Mouse (Mus musculus) heart, adult 18-20 months (tissue): ENCODE results near the gene Golph3. TPM values are rescaled to one million over a fixed set of nuclear protein-coding genes. Genes with fewer than 3 reads are reported as not detected.

ENCODE experiments used
- DNase-seq, 2 experiments: peaks; one replicate each; pipeline ENCODE4 v3.0.0; 2021 to 2022; ENCODE audit warnings: mixed read lengths in 1 of 2
- long read RNA-seq, 2 experiments: library from polyadenylated mRNA; stranded (forward); transcript quantifications; one replicate each; pipeline ENCODE4 v2.0.0; 2021
- total RNA-seq, 2 experiments: library from RNA; stranded (reverse); gene quantifications; 2 replicates each; pipeline ENCODE4 v1.2.3; 2021

Gene Golph3
- 10 to 100 TPM; 82.6 to 93.4 TPM for total RNA-seq
- long read RNA-seq, experiment 1, transcript Golph3-201 (4 exons, 2,652 nt), result major isoform, 36 of 46 reads
- long read RNA-seq, experiment 1, transcript Golph3-204 (4 exons, 912 nt), result minor isoform, 5 of 46 reads
- long read RNA-seq, experiment 1, partial matches to known transcripts, result 2 of 46 reads
- long read RNA-seq, experiment 1, other reads (novel, unspliced or antisense), result 1 of 46 reads
- long read RNA-seq, experiment 2, transcript Golph3-201 (4 exons, 2,652 nt), result major isoform, 18 of 28 reads
- long read RNA-seq, experiment 2, partial matches to known transcripts, result 0 of 28 reads
- long read RNA-seq, experiment 2, other reads (novel, unspliced or antisense), result 5 of 28 reads

GRCm38 (mm10) chr15:12321091-12321787 lies at the start of gene Golph3:
Golph3 (plus strand) TSS chr15:12321450.
- DNase-seq, result peak; percentile 95

- no peak for DNase-seq
Observed at GRCm38 (mm10) chr15:12273325-12274052, 47.8 kb upstream of the Golph3 start.

GRCm38 (mm10) chr15:12274053-12274769 lies 47.0 kb upstream of the Golph3 start:
- no peak for DNase-seq

GRCm38 (mm10) chr15:12275091-12275623 lies 46.1 kb upstream of the Golph3 start:
- no peak for DNase-seq

GRCm38 (mm10) chr15:12279816-12280215 lies 41.4 kb upstream of the Golph3 start:
- no peak for DNase-seq

- DNase-seq, result peak in 1 of 2 experiments; percentile 32
Observed at GRCm38 (mm10) chr15:12284794-12285534, 36.3 kb upstream of the Golph3 start.

- DNase-seq, result peak in 1 of 2 experiments; percentile 9
Observed at GRCm38 (mm10) chr15:12285535-12285809, 35.8 kb upstream of the Golph3 start.

DNA sequence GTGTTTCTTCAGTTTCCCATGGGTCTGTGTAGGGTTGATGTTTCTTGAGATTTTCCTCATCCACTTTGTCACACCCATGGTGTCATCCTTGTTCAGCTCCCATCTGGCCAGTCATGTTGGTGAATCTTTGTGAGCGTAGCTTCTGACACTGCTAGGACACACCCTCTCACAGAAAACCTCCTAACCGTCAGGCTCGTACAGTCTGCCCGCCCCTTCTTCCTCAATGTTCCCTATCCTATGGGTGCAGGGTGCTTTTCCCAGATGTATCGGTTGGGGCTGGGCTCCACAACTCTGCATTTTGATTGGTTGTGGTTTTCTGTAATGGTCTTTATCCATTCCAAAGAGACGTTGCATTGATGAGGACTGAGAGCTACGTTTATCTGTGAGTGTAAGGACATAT lies 30.9 kb upstream of the Golph3 start:
- no peak for DNase-seq

- DNase-seq, result no peak
Observed at GRCm38 (mm10) chr15:12291757-12292156, 29.5 kb upstream of the Golph3 start.

DNA sequence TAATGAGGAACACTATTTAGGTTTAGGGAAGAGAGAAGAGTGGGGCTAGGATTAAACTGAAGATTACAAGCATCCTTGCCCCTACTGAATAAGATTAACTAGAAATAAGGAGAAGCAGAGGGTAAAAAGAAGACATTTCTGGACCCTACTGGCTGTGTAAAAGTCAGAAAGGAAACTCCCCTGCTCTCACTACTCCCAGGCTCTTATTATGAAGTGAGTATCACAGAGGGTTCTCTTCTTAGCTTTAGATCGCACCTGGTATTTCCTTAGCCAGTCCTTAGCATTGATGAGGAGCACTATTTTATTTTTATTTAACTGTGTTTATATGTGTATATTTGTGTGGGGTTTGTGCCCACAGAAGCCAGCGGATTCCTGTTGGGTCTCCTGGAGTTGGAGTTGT lies 25.0 kb upstream of the Golph3 start:
- DNase-seq, result no peak

DNA sequence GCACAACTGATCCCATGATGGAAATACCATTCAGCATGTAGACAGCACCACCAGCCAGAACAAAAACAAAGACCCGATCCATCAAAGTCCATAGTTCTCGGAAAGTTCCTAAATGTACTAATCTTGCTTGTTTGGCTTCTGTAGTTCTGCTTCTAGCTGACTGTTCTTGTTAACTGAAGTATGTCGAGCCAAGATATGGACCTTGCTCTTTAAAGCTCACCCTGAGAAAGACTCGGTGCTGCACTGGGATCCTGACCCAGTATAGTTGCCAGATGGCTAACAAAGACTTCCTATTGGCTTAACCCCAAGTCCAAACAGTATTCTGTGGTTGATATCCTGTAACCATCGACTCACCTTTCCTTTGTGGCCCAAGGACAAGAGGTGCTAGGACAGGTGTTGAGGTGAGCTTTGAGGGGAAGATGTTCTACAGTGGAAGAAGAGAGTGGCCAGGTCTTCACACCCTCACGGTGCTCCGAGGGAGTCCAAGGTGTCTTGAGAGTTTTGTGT lies 23.0 kb upstream of the Golph3 start:
- DNase-seq, result no peak

DNA sequence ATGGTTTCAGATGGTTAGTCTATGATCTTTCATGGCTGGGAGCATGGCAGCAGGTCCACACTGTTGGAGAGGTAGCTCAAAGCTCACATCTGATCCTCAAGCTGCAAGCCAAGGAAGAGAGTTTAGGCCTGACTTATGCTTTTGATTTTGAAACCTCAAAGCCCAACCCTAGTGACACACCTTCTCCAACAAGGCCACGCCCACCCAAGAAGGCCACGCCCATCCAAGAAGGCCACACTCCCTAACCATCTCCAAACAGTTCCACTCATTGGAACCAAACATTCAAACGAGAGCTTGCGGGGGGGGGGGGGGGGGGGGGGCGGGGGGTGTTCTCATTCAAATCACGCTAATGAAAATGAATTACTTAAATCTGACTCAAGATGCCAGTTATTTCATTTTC lies 19.5 kb upstream of the Golph3 start:
- DNase-seq, result no peak

DNA sequence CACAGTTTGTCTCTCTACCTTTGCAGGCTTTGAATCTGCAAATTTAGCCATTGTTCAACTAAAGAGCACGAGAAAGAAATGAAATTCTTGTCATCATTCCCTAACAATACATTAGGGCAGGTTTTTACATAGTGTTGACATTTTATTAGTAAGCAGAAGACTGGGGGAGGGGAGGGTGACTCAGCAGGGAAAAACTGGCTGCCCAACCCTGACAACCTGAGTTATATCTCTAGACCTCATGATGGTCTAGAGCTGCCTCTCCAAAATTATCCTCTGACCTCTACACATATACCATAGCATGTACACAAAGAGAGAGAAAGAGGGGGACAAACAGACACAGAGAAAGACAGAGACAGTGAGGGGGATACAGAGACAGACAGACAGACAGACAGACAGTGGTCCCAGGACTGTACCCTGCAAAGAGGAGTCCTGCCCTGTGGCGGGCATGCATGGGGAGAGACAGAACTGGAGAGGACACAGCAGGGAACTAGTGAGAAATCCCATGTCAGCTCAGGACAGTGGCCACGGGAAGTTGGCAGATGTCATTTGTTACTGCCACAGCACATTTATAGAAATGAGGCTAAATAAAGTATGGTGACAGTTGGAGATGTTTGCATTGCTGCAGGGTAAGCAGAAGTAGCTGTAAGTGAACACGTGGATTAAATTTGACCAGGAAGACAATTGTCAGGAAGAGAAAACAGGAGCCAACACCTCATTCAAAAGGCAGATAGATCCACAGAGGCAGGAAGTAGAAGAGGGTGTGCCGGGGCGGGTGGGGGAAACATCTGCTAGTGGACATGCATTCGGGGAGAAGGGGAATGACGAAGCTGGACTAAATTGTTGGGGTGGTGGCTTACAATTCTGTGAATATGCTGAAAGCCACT lies 14.8 kb upstream of the Golph3 start:
- DNase-seq, result peak; percentile 47 to 55

GRCm38 (mm10) chr15:12307114-12307513 lies 14.1 kb upstream of the Golph3 start:
- no peak for DNase-seq

DNA sequence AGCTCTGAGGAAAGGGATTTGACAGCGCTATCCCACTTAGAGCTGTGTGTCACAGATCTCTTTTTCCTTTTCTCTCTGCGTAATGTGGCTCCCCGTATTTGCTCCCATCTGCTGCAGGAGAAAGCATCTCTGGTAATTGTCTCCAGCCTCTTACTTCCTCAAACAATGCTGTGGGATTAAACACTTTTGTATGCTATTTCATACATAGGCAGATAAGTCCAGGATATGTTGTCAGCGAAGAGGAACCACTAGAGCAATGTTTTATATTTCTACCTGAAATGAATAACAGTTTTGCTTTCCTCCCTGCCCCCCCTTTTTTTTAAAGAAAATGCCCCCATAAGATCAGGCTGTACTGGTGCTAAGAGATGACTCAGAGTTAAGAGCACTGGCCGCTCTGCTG lies 12.7 kb upstream of the Golph3 start:
- no peak for DNase-seq

DNA sequence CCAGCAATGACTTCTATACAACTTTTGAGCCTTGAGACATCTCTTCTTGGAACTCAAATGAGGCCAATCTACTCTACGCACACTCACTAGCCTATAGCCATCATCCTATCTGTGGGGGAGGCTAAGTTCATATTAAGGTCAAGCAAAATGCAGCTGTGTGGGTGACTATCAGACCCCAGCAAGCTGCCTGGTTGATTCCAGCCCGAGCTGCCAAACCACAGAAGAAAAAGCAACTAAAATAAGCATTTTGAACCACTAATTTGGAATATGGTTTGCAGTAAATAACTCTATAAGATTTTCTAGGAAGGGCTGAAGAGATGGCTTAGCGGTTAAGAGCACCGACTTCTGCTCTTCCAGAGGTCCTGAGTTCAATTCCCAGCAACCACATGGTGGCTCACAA lies 10.6 kb upstream of the Golph3 start:
- no peak for DNase-seq

DNA sequence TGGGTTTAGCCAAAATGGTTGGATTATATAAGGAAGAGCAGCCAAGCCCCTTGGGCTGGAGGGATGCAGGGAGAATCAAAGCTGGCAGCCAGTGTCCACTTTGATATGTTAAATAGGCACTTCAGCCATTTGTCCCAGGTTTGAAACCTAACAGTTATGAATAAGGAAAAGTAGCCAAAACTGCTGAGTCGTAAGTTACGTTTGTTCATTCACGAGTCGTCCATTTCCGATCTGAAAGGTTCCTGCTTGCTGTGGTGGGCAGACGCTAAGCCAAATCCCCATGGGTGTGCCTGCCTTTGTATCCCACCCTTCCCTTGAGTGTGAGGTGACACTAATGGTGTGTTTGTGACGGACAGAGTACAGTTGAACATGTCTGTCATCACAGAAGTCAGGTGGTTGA lies 9.8 kb upstream of the Golph3 start:
- no peak for DNase-seq

- DNase-seq, result peak in 1 of 2 experiments; percentile 52
Observed at GRCm38 (mm10) chr15:12313255-12313654, 8.0 kb upstream of the Golph3 start.

- no peak for DNase-seq
Observed at GRCm38 (mm10) chr15:12314584-12314983, 6.7 kb upstream of the Golph3 start.

GRCm38 (mm10) chr15:12315996-12316395 lies 5.3 kb upstream of the Golph3 start:
- DNase-seq, result no peak
